Mouse (Mus musculus): ENCODE data around the gene Atad3a.
A peak's percentile ranks its signal among the peaks of the same experiment; 100 is the strongest.

Atad3a gene

DNA sequence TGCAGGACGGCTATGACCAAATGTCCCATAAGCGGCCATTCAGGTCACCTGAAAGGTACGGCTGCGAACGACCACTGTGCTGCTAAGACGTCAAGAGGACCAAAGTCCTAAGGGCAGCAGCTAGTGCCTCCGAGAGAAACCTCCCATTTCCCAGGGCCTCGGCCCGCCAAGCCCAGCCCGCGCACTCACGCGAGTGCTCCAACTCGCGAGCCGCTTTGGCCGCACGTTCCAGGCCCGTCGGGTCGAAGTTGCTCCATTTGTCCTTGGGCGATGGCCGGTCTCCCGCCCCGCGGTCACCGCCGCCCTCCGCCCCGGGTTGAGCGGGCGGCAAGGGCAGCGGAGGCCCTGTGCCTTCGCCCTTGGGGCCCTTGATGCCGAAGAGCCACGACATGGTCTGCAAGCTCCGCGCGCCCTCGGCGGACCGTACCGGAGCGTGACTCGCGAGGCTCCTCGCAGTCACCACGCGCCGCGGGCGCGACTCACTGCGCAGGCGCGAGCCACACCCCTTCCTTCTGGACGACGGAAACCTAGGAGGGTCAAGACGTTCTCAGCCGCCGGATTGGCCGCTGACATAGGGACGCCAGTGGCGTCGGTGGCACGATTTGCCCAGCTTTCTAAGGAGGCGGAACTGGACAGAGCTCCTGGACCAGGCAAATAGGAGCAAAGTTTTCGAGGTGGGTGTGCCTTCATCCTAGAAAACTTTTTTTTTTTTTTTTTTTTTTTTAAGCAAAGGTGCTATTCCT is at the start of gene Atad3a:
Gene Atad3a (minus strand): TSS at position 481 of the 743 bp plus-strand sequence.
- DNase-seq (ENCODE audit: low spot score in 2 of 2), result peak; percentile 96 to 98

DNA sequence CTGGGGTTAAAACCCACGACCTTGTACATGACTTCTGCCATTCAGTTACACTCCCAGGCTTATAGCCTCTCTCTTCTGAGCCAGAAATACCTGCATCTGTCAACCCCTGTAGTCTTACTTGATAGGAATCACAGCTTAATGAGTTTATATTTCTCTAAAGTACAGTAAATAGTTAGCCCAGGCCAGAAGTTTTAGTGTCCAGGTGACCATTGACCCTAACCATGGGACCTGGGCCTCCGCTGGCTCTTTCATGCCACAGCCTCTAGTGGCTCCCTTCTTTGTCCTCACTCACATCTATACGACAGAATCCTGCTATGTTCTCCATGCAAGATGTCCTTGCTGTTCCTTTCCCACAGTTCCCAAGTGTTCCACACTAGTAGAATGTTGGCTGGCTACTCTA is 46.9 kb upstream of the Atad3a start:
- DNase-seq (ENCODE audit: low spot score in 2 of 2), result no peak

DNA sequence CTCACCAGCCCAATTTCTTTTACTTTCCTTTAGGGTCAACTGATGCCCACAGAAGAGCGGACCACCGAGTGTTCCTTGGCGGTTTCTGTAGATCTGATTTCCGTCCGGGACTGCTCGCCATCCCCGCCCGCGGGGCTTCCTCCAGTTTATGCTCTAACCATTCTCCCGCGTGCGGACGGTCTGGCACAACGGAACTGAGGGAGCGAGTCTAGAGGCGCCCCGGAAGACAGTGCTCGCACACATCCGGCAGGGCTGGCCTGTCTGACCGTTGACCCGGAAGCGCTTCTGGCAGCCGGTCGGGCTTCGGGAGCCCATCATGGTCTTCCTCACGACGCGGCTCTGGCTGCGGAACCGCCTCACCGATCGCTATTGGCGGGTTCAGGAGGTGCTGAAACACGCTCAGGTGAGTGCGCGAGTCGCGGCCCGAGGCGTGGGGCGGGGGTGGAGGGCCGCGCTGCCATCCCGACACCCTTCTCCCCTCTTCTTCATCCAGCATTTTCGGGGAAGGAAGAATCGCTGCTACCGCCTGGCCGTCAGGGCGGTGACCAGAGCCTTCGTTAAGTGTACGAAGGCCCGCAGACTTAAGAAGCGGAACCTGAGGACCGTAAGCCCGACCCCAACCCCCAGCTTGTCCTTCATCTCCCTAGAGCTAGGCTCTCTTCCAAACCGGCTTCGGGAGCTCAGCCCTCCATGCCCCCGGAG is 42.6 kb upstream of the Atad3a start:
- DNase-seq (ENCODE audit: low spot score in 2 of 2), result peak; percentile 96 to 98

DNA sequence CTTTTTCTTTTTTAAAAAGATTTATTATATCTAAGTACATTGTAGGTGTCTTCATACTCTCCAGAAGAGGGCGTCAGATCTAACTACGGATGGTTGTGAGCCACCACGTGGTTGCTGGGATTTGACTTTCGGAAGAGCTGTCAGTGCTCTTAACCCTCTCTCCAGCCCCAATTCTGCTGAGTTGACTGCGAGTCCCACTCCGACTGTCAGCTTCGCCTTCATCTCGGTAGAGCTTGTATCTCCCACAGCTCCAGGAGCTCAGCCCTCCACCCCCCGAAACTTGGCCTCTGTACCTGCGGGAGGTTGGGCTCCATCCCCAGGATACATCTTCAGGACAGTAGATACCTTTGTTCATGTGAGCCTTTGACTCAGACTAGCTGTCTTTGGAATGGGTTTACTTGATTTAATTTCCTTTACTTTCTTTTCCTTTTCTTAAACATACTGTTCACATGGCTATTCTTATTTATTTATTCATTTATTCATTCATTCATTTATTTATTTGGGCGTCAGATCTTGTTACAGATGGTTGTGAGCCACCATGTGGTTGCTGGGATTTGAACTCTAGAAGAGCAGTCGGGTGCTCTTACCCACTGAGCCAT is 41.9 kb upstream of the Atad3a start, which contains the start of gene Mrpl20:
Gene Mrpl20 (plus strand): TSS at position 138 of the 599 bp plus-strand sequence.
- DNase-seq (ENCODE audit: low spot score in 2 of 2), result peak in 1 of 2 experiments; percentile 43

DNA sequence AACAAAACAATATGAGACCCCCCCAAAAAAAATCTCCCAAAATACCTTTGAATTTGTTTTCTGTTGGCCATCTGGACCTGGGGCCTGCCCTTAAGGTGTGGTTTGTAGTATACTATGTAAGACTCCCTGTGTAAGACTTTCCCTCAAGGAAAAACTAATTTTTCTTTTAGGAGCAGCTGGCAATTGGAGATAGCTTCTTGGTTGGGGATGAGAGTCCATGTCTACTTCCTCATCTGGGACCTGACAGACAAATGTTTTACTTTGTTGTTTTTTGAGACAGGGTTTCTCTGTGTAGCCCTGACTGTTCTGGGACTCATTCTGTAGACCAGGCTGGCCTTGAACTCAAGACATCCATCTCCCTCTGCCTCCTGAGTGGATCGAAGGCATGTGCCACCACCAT is 41.2 kb upstream of the Atad3a start:
- no peak for DNase-seq (ENCODE audit: low spot score in 2 of 2)

DNA sequence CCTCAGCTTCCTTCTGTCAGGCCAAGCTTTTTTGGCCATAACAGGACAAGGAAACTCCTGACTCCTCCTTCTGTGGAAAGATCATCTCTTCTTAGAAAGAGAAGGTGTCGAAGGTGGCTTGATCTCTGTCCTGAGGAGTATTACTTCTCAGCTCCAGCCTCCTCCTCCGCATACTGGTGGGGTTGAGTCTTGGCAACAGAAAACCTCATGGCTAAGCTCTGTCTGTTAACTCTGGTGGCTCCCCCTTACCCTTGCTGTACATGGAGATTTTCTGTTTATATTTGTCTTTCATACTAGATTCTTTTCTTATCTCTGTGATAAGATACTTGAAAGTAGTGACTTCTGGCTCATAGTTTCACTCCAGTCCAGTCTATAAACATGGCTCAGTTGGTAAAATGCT is 32.8 kb upstream of the Atad3a start:
- DNase-seq (ENCODE audit: low spot score in 2 of 2), result no peak

DNA sequence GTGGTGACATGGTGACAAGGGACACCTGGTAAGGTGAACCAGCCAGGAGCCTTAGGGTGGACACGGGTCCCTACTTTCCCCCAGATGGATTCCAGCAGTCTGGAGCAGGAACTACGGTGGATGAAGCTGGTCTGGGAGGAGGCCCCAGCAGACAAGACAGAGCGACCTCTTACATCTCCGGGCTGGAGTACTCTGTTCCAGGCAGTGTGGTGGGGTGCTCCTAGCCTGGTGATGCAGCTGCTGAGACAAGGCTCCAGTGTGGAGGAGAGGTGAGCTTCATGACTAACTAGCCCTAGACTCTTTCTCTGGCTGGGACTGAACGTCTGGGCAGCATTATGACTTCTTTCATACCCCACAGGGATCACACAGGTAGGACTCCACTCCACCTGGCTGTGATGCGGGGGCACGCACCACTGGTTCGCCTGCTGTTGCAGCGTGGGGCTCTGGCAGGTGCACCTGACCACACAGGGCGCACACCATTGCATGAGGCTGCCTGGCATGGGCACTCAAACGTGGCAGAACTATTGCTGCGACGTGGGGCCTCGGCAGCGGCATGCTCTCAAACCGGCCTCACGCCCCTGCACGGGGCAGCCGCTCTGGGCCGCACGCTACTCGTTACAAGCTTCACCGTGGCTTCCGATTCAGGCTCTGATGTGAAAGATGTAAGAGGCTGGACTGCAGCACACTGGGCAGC is 30.5 kb upstream of the Atad3a start:
- peak in 1 of 2 experiments; percentile 19 for DNase-seq (ENCODE audit: low spot score in 2 of 2)

DNA sequence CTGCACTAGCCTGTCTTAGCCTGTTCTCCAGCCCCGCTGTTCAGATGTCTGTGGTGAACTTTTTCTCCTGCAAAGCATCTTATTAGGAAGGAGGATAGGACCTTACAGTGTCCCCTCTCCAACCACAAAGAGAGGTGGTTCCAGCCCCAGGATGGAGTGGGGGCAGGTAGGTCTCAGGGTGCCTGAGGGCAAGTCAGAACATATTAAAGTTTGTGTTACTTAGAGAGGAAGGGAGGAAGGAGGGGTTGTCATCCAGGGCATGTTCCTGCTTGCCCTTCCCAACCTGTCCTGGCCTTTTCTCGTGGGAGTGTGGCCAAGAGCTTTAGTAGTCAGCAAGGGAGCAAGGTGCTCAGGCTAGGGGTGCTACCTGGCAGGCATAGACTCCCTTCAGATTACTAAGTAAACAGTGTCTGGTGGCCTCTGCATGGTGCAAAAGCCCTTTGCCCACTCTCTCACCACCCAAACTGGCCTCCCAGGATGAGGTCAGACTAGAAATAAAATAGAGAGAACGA is 29.8 kb upstream of the Atad3a start:
- DNase-seq (ENCODE audit: low spot score in 2 of 2), result peak in 1 of 2 experiments; percentile 16

DNA sequence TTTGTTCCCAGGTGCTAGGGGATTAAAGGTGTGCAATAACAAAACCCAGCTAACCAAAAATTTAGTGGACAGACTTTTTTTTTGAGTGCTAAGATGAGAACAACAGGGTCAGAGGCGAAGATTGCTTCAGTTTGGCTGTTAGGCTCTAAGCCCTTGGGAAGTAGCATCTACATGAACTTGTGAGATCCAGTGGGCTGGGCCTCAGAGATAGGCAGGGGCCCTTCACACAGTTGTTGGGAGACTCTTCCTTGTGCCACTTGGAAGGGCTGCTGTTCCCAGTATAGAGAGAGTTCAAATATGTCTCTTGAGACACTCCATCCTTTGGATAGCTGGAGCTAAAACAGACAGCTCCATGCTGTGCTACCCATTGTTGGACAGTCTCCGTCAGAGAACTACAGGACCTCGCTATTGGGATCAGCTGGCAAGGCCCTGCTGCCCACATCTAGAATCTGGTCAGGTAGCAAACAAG is 29.2 kb upstream of the Atad3a start, which contains the start of gene Ankrd65:
Gene Ankrd65 (plus strand): TSS at position 419 of the 469 bp plus-strand sequence.
- DNase-seq (ENCODE audit: low spot score in 2 of 2), result peak in 1 of 2 experiments; percentile 35

DNA sequence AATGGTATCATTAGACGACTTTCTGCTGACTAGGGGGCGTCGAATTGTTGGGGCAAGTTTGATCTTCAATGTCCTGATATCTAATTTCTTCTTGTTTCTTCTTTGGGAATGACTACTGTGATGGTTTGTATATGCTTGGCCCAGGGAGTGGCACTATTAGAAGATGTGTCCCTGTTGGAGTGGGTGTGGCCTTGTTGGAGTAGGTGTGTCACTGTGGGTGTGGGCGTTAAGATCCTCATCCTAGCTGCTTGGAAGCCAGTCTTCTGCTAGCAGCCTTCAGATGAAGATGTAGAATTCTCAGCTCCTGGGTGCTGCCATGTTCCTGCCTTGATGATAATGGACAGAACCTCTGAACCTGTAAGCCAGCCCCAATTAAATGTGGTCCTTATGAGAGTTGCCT is 27.9 kb upstream of the Atad3a start:
- DNase-seq (ENCODE audit: low spot score in 2 of 2), result peak in 1 of 2 experiments; percentile 61

DNA sequence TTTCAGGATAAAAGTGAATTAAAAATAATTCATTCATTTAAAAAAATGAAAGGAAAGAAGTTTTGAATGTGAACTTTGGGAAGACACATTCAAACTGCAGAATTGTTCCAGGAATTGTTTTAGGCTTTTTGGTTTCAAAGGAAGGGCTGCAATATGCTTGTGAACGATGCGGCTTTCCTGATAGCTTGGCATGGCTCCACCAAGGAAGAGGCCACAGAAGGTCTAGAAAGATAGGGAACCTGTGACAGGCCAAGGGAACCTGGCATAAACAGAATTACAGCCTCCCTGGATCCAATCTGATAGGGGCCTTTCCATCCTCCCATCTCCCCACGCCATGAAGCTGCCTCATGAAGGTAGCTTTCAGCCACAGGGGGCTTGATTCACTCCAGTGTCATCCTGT is 27.4 kb upstream of the Atad3a start:
- peak; percentile 55 to 76 for DNase-seq (ENCODE audit: low spot score in 2 of 2)

DNA sequence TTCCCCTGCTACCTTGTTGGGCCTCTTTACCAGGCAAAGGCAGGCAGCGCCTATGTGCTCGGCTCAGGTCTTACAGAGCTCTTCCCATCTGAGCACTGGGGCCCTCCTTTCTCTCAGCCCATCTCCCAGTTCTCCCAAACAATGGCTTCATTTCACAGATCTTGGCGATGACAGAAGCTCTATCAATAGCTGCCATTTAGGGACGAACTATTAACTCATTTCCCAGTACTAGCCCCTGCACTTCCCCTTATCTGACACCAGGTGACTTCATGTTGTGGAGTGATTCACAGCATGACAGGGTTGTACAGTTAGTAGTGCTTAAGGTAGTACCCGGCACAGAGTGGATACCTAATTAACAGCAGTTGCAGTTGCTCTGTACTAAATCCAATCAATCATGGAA is 24.9 kb upstream of the Atad3a start, which contains the start of gene Tmem88b:
Gene Tmem88b (minus strand): TSS at position 56 of the 400 bp plus-strand sequence.
- peak in 1 of 2 experiments; percentile 26 for DNase-seq (ENCODE audit: low spot score in 2 of 2)

DNA sequence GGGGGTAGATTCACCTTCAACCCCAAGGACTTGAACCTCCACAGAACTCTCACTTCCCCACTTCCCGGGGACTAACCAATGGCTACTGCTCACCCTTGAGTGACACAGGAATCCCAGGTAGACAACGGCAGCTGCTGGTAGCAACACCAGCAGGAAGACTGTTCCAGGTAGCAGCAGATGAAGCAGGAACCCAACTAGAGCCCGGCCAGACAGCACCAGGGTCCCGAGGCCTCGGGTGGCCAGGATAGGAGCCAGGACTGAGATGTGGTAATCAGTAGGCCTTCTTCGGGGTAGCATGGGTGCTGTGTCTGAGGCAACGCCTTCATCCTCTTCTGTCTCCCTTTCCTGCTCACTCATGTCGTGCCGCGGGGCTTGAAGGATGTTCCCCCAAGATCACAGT is 24.4 kb upstream of the Atad3a start:
- peak in 1 of 2 experiments; percentile 33 for DNase-seq (ENCODE audit: low spot score in 2 of 2)

DNA sequence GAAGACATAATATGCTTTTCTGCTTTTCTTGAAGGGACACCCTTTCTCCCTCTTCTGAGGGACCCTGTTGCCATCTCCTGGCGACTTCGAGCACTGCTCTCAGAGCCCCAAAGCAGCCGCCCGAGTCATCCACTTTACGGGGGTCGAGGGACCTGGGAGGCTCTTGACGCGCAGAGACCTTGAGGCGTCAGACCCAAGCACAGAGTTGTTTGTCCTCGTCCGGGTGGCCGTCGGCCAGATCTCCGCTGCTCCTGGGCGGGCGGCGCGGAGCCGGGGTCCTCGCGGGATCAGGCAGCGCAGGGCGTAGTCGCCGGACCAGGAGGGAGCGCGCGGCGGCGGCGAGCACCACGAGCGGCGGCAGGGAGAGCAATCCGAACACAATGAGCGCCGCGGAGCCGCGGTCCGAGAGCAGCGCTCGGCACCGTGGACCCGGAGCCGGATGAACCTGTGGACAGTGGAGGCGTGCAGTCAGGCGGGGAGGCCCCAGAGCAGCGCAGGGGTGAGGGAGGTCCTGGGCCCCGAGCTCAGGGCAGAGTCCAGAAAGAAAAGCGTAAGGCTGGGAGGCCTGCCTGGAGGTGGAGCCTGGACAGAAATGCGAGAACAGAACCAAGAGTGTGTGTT is 23.3 kb upstream of the Atad3a start:
- peak; percentile 87 to 89 for DNase-seq (ENCODE audit: low spot score in 2 of 2)

DNA sequence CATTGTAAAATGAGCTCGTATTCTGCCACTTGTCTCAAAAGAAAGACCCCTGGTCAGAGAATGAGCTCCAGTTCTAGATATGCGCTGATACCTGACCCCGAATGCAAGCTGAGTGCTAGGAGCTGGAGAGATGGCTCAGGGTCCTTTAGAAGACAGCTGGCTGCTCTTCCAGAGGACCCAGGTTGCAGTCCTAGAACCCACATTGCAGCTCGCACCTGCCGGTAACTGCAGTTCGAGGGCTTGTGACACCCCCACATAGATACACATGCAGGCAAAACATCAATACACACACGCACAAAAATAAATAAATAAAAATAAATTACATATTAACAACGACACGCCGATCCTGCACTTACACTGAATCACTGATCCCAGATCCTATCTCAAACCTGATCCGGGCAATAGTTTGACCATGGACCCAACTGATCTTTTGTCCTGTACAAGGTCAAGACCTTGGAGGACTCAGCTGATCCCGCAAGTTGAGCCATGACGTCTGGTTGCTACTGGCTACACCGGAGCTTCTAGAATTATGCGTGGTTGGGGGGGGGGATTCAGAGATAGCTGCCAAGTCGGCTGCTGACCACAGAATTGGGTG is 22.7 kb upstream of the Atad3a start:
- DNase-seq (ENCODE audit: low spot score in 2 of 2), result no peak

DNA sequence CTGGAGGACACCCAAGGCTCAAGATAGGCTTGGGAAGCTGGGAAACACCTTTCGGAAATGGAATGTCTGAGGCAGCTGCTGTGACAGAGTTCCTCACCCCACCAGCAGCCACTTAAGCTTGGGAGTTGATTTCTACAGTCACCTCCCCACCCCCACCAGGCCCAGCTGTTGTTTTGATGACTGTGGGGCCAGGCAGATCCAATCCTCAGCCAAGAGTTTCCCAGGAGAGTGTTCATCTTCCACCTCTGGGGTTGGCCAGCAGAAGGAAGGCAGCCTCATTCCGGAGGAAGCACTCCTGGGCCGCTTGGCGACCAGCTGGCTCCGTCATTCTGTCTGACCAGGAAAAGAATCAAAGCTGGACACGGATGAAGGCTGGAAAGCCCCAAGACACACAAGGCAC is 20.0 kb upstream of the Atad3a start:
- DNase-seq (ENCODE audit: low spot score in 2 of 2), result peak in 1 of 2 experiments; percentile 18

DNA sequence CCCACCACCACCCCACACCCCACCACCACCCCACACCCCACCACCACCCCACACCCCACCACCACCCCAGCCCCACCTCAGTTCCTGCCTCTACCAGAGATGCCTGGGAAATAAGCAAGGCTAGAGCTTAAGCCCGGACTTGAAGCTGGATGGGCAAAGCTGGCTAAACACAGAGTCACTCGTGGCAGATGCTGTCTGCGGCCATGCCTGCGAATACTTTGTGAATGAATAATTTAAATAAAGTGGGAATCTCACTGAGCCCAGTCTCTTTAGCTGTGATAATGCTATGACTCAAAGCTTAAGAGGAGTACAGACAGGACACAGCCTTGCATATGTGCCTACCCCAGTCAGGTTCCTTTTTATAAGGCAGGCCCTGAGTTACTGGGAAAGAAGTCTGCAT is 18.6 kb upstream of the Atad3a start:
- no peak for DNase-seq (ENCODE audit: low spot score in 2 of 2)

DNA sequence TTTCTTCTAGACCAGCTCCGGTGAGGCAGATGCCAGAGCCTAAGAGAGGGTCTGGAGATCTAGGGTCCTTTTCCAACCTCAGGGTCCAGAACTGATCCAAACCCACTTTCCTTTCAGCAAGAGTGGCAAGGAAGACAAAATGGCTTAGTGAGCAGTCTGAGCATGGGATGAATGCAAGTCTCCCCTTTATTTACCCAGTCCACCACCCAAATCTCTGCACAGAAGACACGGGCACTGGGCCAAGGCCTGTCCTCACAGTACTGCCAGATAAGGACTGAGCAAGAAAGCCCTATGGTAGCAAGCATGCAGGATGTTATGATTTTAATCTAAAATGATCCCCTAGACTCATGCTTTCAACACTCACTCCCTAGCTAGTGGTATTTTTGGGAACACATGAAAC is 16.9 kb upstream of the Atad3a start:
- DNase-seq (ENCODE audit: low spot score in 2 of 2), result peak in 1 of 2 experiments; percentile 37

DNA sequence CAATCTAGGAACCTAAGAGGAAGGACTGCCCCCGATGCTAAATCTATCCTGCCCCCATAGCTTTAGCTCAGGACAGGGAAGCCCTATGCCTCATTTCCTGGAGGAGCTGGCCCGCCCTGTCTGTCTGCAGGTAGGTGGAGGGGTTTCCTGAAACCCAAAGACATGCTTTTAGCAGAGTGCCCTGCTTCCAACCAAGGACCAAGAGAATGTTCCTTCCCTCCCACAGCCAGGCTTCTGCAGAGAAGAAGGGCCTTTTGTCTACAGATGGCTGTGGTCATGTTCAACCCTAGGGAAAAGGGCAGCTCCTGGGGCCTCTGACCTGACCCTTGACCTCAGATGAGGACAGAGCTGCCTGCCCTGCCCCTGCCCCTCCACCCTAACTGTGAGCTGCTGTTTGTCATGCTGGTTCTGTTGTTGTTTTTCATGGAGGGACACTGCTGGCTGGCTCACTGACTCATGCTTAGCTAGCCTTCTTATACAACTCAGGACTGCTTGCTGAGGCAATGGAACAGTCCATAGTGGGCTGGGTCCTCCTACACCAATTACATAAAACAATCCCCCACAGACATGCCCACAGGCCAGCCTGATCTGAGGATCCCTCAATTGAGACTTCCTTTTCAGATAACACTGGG is 15.9 kb upstream of the Atad3a start:
- DNase-seq (ENCODE audit: low spot score in 2 of 2), result no peak

DNA sequence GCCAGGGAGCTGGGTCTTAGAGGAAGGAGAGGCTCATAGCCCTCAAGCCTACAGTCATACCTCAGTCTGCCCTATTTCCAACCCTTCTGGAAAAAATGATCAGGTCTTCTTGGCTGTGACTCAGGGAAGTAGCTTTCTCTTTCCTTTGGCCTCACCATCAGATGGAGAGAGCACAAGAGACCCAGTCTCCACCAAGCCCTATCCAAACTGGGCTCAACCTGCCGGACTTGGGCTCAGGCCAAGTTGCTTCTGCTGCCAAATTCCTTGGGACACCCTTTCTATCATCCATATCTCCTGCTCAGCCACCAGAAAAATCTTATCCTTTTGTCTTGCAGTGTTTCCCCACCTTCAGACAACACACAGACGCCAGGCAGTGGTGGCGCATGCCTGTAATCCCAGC is 15.0 kb upstream of the Atad3a start:
- no peak for DNase-seq (ENCODE audit: low spot score in 2 of 2)
